In the genomic region with DNA sequence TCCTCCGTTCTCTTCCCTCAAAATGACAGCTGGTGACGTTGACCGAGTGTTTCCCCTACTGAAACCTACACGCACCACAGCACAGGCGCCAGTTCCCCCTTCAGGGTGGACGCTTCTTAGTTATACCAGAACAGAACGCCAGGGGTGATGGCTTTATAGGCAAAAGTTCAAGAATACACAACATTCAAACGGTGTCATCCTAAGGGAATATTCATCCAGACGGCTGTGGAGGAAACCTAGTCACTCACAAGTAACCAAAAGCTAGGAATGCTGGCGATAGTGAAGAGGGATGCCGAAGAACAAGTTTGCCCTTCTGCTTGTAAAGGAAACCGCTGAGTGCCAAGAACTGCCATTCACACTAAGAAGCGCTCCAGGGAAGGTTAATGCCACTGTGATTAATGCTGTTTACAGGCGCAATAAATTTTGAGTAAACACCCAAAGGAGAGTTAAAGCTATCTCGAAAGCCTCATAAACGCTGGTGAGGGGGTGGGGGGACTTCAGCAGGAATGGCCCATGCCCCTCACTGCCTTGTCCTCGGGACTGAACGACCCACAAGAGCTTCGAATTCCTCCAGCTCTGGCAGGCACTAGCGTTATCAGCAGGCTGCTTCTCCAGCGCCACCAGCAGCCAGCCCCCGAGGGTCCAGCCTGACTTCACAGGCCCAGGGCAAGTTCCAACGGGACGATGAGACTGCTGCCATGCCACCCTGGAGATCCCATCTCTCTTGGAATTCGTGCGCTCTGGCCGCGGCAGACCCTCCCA, we compare ENCODE assay signal across 8 mouse cellular contexts. TPM values are rescaled to one million over a fixed set of nuclear protein-coding genes. Genes with fewer than 3 reads are reported as not detected.
DNase-seq lines count a peak whose midpoint lies in the region; ATAC-seq lines count a peak whose summit lies in the region.

No protein-coding gene starts in this region.

- H3K36me3 ChIP-seq in heart, embryonic 15.5 days, result no peaks in the 10 kb centered on the region

- H3K4me2 ChIP-seq in heart, embryonic 15.5 days, result peak overlapping the region; percentile 86

- ATAC-seq in heart, embryonic 15.5 days (replicated peaks; ENCODE audit: insufficient number of reproducible peaks, insufficient read depth, low FRiP score, low read depth), result 0 out of 2 replicates have a peak, but pooled peaks have one; percentile 14
- peak; percentile 62 for ATAC-seq in megakaryocyte progenitor cell, adult 5-6 weeks (replicated peaks; ENCODE audit: poor library complexity)

- H3K4me3 ChIP-seq in heart, embryonic 15.5 days, result peak overlapping the region; percentile 91

- peak; percentile 30 for DNase-seq in CD4-positive helper T cell, adult 2 months (ENCODE audit: low read depth, low spot score)
- peak; percentile 59 for DNase-seq in adipocyte (ENCODE audit: low spot score)
- peak; percentile 31 for DNase-seq in embryo, embryonic 11.5 days (ENCODE audit: low read depth, low spot score)
- peak; percentile 23 to 55 for DNase-seq in kidney, postnatal 25 days
- DNase-seq in spleen, postnatal 36 days (ENCODE audit: low spot score in 2 of 2), result peak; percentile 63 to 76
- no peak for DNase-seq in left cerebral cortex, adult 9 months (ENCODE audit: low spot score in 2 of 2)

- H3K9me3 ChIP-seq in heart, embryonic 15.5 days (replicated peaks), result no peaks in the 10 kb centered on the region

- 2% methylated on average over 28 of the region's 28 CpGs for WGBS in heart, embryonic 15.5 days

- peak overlapping the region; percentile 96 for H3K27ac ChIP-seq in heart, embryonic 15.5 days

- peak overlapping the region; percentile 93 for H3K9ac ChIP-seq in heart, embryonic 15.5 days

- peaks cover 22% of the 10 kb centered on the region for H3K4me1 ChIP-seq in heart, embryonic 15.5 days (replicated peaks)

- H3K27me3 ChIP-seq in heart, embryonic 15.5 days, result no peaks in the 10 kb centered on the region

RNA-seq across cellular contexts. Expression of gene Utrn, which starts 2.0 kb away (rescaled TPM):
- 58.8 and 67.5 TPM in 2 replicates for polyA plus RNA-seq in heart, embryonic 15.5 days (2015; fragmentation: Nextera tagmentation; extraction: Ambion mirVana)
- total RNA-seq in megakaryocyte progenitor cell, adult 5-6 weeks (2015), result 25.6 and 28.2 TPM in 2 replicates
- 17.2 and 24.2 TPM in 2 replicates for total RNA-seq in megakaryocyte progenitor cell, adult 5-6 weeks (2017)

Comparison
In these comparisons a context has a peak if more than half of its experiments do, and no peak if none do; other contexts are left out.
1. DNase-seq: peak in CD4-positive helper T cell, adult 2 months (single experiment), adipocyte (single experiment), embryo, embryonic 11.5 days (single experiment), kidney, postnatal 25 days (2 of 2) and spleen, postnatal 36 days (2 of 2); none in left cerebral cortex, adult 9 months (0 of 2).